8 mouse cellular contexts compared by ENCODE assay signal in the genomic region with DNA sequence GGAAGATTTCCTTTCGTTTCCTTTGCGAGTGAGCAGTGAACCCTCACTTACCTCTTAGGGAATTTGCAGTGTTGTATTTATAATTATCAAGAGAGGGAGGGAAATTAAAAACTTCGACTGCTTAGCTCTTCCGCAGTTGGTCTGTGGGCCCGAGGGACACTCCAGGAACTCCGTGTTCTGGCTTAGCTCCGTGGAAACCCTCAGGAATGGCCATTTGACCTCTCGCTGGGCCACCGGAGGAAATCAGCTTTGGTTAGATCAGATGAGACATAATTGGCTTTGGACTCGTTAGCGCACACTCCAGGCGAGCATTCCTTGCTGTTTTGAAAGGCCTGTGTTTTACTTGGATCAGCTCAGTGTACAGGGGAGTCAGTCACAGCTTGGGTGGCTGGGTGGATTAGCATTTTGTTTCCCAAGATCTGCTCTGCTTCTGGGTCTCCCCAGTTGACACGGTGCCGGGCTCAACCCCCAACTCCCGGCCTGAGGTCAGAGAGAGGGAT.
DNase-seq lines count a peak whose midpoint lies in the region; ATAC-seq and TF ChIP-seq lines count a peak whose summit lies in the region.

No protein-coding gene starts in this region.

- no peak for TF ChIP-seq POLR2A in heart, adult 2 months (IDR thresholded peaks at IDR 0.05; ENCODE audit: insufficient read depth, low read depth, low read length)

- no peak for DNase-seq in frontal cortex, adult 2 months (ENCODE audit: extremely low spot score in 1 of 2, low spot score in 1 of 2)
- DNase-seq in cerebellum, postnatal 25 days, result peak; percentile 22 to 23
- DNase-seq in heart, adult 2 months, result peak; percentile 45 to 55
- DNase-seq in kidney, adult 11 months, result peak; percentile 14
- peak; percentile 6 to 13 for DNase-seq in lung, adult 18-20 months
- DNase-seq in retina, postnatal 7 days (ENCODE audit: low read depth, low spot score), result peak; percentile 51
- no peak for DNase-seq in spleen, postnatal 36 days (ENCODE audit: low spot score in 2 of 2)

- WGBS in heart, adult 2 months, result 17% methylated on average over 15 of the region's 15 CpGs

- H3K9ac ChIP-seq in heart, adult 2 months (ENCODE audit: low read depth, low read length), result no peak overlapping the region

- intact Hi-C loops in heart, adult 2 months (cut with DNase I), result loop anchor here (1.0 to 5.0 kb wide), 3 partner anchors 74 to 480 kb away; partner anchors contain the start of gene Shisa3

- H3K4me3 ChIP-seq in heart, adult 2 months, result peak overlapping the region; percentile 37

- no peak overlapping the region for H3K27ac ChIP-seq in heart, adult 2 months

- no peak for TF ChIP-seq CTCF in heart, adult 2 months (IDR thresholded peaks at IDR 0.05)

- H3K79me2 ChIP-seq in heart, adult 2 months (replicated peaks; ENCODE audit: control insufficient read depth, insufficient read depth, low read length), result no peaks in the 10 kb centered on the region

- TF ChIP-seq EP300 in heart, adult 2 months (IDR thresholded peaks at IDR 0.05; ENCODE audit: insufficient read depth, low read depth, low read length), result no peak; the same call in 1 of the 2 replicates

- ATAC-seq in frontal cortex, adult (ENCODE audit: low TSS enrichment), result peak; percentile 48

- H3K36me3 ChIP-seq in heart, adult 2 months (ENCODE audit: control insufficient read depth, insufficient read depth, low read length), result no peaks in the 10 kb centered on the region

- H3K27me3 ChIP-seq in heart, adult 2 months (ENCODE audit: control insufficient read depth, insufficient read depth, low read length), result no peaks in the 10 kb centered on the region

- no peaks in the 10 kb centered on the region for H3K4me1 ChIP-seq in heart, adult 2 months (ENCODE audit: control insufficient read depth, insufficient read depth, low read length)

Comparison
In these comparisons a context has a peak if more than half of its experiments do, and no peak if none do; other contexts are left out.
1. DNase-seq: peak in cerebellum, postnatal 25 days (2 of 2), heart, adult 2 months (2 of 2), kidney, adult 11 months (single experiment), lung, adult 18-20 months (2 of 2) and retina, postnatal 7 days (single experiment); none in frontal cortex, adult 2 months (0 of 2) and spleen, postnatal 36 days (0 of 2).